Mouse (Mus musculus): ENCODE data around the gene Samd8.

The Samd8 gene

DNA sequence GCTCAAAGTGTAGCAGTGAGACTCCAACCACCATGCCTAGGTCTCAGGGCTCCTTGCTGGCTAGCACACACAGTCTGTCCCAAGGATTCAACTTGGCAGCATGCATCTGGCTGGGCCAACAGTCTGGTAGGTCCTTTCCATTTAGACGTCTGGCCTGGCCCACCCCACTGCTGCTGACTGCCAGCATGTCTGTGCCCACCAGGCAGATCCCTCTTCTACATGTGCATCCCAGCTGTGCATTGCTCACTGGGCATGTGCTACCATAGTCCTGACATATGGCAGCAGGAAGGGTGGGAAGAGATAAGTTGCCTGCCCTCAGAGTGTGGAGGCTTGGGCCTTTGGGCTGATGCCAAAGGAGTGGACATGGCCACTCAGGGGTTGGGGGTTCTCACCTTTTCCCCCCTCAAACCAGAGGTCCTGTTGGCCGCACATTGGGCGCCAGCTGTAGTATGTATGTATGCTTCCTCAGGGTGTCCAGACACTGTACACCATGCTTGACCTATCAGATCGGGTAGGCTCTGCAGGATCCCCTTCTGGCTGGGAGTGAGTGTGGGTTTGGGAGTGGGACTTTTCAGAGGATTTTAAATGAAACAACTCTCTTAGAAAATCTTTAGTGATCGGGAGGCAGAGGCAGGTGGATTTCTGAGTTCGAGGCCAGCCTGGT lies 52.3 kb downstream of the Samd8 start:
- no peak for DNase-seq

DNA sequence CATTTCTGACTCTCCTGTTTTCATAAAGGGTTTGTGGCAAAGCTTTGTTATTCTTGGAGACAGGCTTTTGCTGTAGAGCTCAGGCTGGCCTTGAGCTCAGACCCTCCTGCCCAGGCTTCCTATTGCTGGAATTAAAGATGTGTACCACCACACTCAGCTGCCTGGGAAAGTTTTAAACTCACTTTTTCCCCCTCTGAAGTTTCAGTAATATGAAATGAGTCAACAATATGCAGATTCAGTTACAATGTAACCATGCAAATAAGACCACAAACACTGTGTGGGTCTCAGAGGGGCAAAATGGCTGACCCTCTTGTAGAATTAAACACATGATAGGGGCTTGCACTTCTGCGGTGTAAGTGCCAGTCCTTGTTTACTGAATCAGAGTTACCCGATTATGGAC lies 55.9 kb downstream of the Samd8 start:
- DNase-seq = no peak

DNA sequence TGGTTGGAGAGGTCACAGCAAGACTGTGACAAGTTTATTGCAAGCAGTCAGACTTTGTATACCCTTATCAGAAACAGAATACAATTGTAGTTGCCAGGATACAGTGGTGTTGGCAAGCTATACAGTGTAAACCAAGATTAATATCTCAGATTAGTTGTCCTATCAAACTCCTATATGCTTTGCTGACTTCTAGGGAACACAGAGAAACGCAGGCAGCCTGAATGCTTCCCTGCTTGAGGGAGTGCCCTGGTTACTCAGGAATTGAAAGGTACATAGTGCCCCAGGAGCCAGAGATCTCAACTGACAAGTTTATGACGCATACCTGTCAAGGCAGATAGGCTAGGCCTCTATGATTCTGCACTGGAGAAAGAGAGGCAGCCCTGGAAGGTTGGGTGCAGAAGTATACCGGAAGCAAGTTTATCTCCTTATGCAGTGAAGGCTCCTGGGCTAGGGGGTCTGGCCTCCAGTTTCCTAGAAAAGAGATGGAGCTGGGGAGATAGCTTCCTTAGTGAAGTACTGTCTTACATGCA lies 56.4 kb downstream of the Samd8 start:
- no peak for DNase-seq

DNA sequence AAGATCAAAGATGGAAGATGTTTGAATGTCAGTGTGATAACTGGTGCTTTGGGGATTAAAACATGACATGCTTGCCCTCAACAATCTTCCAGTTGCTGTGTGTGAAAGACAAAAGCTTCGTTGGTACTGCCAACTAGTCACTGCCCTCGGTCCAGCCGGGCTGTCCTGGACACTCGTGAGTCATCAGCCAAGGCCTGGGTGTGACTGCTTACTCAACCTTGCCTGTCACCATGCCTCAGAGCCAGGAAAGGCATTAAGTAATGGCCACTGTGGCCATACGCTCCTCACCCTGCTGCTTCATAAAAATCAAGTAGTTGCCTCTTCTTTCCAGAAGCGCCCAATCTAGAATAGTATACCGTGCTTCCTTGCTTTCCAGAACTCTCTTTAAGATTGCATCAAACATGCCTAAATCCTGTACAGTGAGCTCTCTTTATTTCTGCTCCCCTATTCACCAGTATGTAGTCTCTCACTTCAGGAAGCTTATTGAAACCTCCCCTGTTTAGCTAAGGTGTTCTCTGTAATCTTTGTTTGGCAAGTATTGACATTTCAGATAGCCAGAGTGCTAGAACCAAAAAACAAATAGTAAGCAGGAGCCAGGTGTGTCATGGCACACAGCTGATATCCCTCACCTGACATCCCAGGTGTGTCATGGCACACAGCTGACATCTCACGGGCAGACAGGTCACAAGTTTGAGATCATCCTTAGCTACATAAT lies 58.0 kb downstream of the Samd8 start:
- no peak for DNase-seq

DNA sequence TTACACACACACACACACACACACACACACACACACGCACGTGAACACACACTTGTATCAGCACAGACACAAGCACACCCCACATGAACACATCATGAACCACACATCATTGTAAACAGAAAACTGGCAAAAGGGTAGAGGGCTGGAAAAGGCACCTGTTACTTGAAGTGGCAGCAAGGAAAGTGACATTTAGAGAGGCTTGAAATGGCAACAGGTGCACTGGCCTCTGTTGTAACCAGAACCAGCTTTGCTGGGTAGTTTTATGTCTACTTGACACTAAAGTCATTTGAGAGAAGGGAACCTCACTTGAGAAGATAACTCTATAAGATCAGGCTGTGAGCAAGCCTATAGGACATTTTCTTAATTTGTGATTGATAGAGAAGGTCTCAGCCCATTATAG lies 59.1 kb downstream of the Samd8 start:
- no peak for DNase-seq

DNA sequence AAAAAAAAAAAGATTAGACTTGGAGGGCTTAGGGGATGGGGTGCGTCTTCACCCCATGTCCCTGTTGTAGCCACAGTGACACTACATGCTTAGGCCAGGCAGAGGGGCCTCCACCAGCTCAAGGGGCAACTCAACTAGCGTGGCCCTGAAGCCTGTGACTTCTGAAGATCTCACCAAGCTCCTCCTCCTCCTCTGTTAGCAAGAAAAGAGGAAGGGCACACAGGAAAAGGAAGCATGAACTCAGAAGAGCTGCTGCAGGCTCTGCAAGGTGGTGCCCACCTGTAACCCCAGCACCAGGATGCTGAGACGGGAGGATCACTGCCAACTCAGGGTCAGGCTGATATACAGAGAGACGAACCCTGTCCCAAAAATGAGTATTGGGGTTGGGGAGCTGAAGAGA lies 61.0 kb downstream of the Samd8 start:
- no peak for DNase-seq

DNA sequence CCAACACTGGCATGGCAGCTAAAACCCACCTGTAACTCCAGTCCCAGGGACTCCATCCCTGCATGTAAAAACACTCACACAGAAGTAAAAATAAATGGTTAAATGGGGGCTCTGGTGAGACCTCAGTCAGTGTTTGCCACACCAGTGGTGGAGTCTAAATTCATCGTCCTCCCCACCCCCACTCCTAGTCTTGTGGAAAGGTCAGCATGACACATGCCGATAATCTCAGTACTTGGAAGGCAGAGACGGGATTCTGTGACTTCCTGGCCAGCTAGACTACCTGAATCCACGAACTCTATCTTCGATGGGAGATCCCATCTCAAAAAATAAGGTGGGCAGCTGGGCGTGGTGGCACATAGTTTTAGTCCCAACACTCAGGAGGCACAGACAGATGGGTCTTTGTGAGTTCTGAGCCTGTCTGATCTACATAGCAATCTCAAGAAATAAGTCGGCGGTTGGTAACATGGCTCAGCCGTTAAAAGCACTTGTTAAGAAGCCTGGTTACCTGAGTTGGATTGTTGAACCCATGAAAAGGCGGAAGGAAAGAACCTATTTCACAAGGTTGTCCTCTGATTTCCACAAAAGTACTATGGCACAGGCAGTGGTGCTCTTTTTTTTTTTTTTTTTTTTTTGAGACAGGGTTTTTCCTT lies 61.5 kb downstream of the Samd8 start:
- DNase-seq = no peak

DNA sequence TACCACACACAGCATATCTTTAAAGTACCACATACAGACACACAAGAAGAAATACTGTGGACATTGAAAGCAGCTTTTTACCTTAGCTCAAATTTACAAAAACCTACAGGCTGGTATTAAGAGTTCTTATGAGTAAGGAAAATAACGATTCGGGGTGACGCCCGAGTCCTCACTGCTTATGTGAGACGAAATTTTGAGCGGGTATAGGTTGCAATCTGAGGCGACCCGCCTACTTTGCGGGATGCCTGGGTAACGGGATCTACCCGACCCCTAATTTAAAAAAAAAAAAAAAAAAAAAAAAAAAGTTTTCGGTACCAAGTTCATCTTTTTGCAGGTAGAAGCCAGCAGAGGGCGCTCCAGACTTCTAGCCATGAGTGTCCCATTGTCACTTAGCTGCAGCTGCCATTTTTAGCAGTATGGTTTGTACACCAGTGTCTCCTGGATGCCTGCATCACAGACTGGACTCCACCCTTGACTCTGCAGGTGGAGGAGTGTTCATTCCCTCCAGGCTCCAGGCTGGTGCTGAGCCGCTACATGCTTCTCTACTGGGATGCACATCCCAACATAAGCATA lies 62.3 kb downstream of the Samd8 start:
- peak; percentile 75 for DNase-seq

DNA sequence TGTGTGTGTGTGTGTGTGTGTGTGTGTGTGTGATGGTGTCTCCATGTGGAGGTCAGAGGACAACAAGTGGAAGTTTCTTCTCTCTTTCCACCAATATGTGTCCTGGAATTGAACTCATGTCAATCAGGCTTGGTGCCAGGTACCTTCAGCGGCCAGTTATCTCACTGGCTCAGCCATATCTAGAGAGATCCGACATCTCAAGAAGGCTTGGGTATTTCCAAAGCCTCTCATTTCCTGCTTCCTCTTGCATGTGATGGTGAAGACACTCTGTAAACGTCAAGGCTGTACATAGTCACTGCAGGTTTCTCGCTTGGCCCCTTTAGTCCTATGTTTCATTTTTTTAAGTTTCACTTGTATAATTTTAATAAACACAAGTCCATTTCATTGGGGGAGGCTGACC lies 62.9 kb downstream of the Samd8 start:
- DNase-seq = no peak

DNA sequence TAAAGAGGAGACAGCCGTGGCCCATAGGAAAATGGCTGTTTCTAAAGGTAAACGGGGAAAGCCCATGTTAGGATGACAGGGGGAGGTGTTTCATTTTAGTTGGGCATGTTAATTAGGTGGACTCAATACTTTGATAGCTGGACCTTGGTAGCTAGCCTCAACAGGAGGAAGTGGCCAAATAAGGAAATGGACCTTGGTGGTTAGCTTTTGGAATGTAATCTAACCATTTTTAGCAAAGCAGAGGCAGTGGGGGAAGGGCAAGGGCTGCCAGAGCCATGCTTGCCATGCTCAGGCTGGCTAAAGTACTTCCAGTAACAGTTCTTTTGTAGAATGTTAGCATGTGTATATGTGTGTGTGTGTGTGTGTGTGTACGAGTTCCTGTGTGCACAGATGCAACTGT lies 63.5 kb downstream of the Samd8 start:
- no peak for DNase-seq

DNA sequence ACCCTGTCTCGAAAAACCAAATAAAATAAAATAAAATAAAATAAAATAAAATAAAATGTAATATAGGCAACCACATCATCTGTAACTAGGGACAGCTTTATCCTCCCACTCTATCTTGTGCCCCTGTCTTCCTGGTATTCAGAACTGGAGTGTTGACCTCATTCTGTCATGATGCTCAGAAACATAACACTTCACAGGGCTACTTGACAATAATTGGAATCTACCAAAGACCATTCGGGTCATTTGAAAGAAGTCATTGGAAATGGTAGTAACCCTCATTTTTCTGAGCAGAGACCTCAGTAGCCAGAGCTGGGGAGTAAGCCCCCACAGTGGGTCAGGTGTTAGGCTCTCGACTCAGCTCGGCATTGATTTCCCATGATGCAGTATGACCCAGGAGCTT lies 64.3 kb downstream of the Samd8 start:
- no peak for DNase-seq

DNA sequence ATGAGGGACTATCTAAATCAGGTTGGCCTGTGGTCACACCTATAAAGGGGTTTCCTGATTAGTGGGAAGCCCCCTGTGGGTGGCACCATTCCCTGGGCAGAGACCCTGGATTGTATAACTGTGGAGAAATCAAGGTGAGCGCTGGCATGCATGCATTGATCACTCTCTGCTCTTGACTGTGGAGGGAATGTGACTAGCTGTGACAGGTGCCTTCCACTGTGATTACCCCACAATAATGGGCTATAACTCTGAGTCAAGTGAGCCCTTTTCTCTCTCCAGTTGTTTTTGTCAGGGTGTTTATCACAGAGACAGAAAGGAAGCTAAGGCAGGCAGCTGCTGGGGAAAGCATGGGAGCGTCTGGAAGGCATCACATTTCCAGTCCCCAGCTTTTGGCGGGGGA lies 65.9 kb downstream of the Samd8 start:
- DNase-seq = no peak

DNA sequence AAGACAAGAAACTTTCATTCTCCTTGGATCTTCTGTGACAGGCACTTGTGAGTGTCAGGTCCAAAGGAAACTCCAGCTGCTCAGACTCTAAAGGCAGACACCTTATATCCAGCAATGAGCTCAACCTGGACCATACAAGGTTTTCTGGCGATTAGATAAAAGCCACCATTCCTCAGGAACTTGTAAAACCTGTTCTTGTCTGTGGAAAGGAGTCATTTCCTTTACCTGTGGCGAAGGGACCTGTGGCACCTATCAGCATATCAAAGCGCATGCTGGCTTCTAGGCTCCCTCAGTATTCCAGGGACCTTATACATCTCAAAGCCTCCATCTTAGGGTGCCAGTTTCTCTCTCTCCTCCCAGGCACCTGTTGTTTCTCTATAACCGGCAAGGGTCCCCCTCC lies 67.1 kb downstream of the Samd8 start:
- no peak for DNase-seq

DNA sequence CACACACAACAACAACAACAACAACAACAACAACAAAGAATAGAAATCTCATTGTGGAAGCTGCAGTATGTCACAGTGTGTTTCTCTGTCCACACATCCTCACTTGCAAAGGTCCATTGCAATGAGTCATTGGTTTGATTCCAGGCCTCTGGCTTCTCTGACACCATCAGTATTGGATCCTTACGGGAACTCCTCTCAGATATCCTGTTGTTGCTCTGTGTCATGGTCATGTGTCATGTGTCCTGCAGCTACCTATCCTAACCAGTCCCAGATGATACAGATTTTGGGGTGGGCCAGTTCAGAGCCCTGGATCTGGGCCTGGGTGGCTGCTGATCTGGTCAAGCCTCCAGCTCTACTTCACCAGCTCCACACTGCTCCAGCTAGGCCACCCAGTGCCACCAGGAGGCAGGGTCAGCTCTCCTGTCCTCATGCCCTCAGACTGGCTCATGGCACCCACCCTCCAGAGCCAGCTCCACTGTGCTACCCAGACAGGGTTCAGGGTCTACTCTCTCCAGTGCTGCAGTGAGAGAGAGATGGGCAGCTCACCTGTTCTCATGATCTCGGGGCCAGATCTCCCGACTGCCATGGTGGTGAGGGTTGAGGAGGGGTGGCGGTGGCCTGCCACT lies 70.7 kb downstream of the Samd8 start:
- DNase-seq = no peak

DNA sequence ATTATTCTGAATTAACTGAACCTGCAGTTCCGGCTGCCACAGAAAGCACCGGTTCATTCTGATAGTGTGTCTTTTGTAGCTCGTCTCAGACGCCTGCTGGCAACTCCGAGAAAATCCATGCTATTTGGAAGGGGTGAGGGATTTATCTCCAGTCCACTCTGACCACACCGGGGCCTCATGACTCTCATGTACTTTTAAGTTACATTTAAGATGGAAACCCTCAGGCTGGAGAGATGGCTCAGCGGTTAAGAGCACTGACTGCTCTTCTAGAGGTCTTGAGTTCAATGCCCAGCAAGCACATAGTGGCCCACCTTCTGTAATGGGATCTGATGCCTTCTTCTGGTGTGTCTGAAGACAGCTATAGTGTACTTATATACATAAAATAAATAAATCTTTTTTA lies 72.0 kb downstream of the Samd8 start:
- DNase-seq = no peak

DNA sequence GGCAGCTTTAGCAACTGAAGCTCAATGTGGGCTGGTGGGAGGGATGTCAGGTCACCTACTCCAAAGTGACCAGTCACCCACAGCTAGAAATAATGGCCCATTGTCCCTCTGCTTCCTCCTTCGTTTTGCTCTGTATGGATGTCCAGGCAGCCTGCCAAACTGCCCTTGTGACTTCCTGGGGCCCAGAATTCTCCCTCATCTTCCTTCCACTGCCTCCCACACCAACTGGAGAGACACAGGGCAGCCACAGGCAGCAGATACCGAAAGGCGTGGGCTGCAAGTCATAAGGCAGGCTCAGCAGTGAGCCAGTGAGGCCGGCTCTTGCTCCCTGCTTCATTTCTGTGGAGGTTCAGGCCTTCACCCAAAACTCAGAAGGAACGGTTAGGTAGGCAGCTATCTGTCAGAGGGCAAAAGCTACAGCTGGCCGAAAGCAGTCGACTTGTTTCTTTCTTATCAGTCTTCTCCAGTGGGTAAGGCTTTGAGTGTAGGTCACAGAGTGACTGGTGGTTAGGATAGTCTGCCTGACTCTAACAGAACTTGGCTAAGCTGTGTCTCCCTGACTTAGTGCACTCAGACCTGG lies 72.6 kb downstream of the Samd8 start:
- peak; percentile 58 for DNase-seq

DNA sequence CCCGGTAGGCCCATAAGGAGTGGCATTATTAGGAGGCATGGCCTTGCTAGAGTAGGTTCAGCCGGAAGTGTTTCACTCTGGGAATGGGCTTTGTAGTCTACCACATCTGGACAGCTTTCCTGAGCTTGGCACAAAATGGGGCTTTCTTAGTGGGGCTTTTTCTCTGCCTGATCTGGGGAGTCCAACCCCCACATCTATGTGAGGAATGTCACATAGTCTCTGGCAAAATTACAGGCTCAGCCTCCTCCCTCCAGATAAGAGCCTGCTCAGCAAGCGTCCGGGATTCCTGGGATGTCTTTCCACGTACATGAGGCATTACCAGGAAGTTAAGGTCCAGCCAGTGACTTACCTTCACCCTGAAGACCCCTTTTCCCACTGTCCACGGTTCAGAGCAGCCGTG lies 73.6 kb downstream of the Samd8 start:
- DNase-seq = no peak

DNA sequence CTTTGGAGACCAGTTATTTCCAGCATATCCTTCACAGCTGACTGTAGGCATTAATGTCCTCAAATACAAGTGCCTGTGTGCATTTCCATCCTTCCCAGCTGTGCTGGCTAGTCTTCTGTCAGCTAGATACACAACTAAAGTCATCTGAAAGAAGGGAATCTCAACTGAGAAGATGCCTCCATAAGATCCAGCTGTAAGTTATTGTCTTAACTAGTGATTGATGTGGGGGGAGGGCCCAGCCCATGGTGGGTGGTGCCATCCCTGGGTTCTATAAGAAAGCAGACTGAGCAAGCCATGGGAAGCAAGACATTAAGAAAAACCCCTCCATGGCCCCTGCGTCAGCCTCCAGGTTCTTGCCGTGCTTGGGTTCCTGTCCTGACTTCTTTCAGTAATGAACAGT lies 74.6 kb downstream of the Samd8 start, which contains the start of gene Vdac2:
Vdac2 (plus strand) TSS at position 301 of the 400 bp plus-strand sequence.
- peak; percentile 1 for DNase-seq

DNA sequence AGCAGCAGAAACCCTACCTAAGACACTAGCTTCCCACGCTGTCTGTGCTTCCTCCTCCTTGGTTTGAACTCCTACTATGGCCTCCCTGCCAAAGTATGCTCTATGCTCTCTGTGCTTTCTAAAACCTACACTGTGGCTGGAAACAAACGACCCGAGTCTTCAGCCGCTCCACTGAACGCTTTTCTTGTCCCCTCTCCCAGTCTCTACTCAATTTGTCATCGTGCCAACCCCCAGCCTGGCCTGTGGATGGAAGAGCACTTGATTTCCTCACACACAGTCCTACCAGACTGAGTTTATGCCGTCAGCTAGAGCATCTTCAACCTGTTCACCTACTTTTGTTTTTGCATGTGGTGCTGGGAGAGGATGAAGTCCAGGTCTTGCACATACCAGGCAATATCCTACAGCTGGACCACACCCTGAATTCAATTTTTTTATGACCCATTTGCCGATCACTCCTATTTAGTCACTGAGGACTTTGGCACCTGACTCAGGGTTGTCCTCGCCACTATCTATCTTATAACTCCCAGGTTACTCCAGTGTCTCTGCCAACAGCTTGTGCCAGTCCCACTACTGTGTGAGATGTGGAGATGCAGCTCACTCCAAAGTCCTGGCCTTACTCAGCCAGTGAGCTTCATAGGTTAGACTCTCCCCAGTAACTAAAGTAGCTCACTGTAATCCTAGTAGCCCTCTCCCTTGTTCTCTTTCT lies 75.6 kb downstream of the Samd8 start:
- no peak for DNase-seq

DNA sequence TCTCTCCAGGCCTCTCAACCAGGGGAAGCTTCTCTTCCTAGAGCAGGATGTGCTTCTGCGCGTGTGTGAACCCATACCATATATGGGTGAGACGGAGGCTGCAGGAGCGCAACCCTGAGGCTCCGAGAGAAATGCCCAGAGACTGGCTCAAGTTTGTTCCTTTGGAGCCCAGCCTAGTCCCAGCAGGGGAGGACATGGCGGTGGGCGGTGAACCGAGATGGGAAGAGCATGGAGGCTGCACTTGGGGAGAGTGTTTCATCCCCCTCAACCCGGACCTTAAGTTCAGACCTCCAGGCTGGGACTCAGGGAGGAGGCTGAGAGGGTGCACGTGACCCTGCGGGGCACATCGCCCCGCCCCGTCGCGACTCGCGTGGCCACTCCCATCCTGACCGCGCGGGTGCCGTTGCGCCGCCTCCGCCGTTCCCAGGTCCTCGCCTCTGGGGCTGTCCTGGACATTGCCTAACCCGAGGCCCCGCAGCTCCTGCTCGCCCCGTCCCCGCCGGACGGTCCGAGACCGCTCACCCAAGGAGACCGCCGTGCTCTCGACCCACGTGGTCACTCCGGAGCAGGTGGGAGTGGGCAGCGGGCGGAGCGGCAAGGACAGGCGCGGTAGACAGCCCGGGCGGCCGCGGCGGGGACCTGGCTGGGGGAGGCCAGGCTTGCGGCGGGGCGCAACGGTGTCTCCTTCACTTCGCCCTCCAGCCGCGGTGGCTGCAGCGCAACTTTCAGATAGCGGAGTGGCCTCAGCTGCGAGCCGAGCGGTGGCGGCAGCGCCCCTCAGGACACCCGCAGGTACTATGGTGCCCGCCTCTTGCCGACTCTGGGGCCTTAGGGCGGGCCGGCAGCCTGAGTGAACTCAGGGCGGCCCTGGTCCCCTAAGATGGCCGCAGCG lies 80.8 kb downstream of the Samd8 start:
- peak; percentile 97 for DNase-seq

DNA sequence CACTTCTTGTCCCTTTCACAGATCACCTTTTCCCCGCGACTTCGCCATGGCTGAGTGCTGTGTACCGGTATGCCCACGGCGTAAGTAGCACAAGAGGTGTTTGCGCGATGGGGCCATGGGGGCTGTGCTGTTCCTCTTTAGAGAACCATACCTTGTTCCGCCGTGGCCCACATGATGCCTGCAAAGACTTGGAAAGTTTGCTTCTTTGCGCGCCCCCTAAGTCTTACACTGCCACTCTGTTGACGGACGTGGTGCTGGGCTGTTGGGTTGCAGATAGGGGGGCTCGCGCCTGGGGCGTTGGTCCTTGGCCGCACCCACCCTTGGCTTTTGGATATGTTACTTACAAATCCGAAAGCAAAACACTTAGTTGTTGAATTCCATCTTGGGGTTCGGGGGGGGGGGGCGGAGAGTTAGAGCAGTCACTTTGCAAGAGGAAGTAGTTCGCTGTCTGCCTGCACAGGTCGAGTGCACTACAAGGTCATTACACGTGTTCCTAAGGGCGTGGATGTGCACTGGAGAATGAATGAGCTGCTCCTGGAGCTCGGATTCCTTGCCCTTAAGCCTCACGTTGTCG lies 81.6 kb downstream of the Samd8 start:
- peak; percentile 69 for DNase-seq
